Mouse (Mus musculus) MEL (cell line): ENCODE results near the gene Cldn10. TPM values are rescaled to one million over a fixed set of nuclear protein-coding genes. Genes with fewer than 3 reads are reported as not detected.

Experiments
- DNase-seq: peaks from one replicate; pipeline ENCODE4 v3.0.0; 2011; ENCODE audit warnings: low read depth, low spot score
- H3K27ac ChIP-seq: 2 replicates; pipeline ENCODE4 v1.5.1; 2012; ENCODE audit warnings: low read depth, mild to moderate bottlenecking, control low read depth, low read length, moderate library complexity; ENCODE audit not compliant: control insufficient read depth
- H3K27me3 ChIP-seq, 2 experiments: fragments of 150-350 bp in 1 of 2; sonication (generic) in 1 of 2; 2 replicates each; pipeline ENCODE4 v1.6.1; 2012; ENCODE audit warnings: low read length in 2 of 2, mild to moderate bottlenecking in 2 of 2, improper control_type of control experiment in 1 of 2, moderate library complexity in 1 of 2; ENCODE audit not compliant: insufficient read depth in 2 of 2, control insufficient read depth in 1 of 2
- H3K36me3 ChIP-seq, 2 experiments: 2 replicates each; pipeline ENCODE4 v1.6.1; 2012 to 2014; ENCODE audit warnings: low read length in 2 of 2, improper control_type of control experiment in 1 of 2, inconsistent platforms in 1 of 2, mild to moderate bottlenecking in 1 of 2; ENCODE audit not compliant: insufficient read depth in 2 of 2, control insufficient read depth in 1 of 2
- H3K4me1 ChIP-seq, 2 experiments: fragments of 150-350 bp in 1 of 2; sonication (generic) in 1 of 2; 2 replicates each; pipeline ENCODE4 v1.6.1; 2012; ENCODE audit warnings: low read length in 2 of 2, improper control_type of control experiment in 1 of 2, mild to moderate bottlenecking in 1 of 2; ENCODE audit not compliant: insufficient read depth in 2 of 2, control insufficient read depth in 1 of 2
- H3K4me3 ChIP-seq, 2 experiments: fragments of 150-350 bp in 1 of 2; sonication (generic) in 1 of 2; 2 replicates each; pipeline ENCODE4 v1.5.1; 2012; ENCODE audit warnings: low read depth in 2 of 2, low read length in 2 of 2, mild to moderate bottlenecking in 2 of 2, moderate library complexity in 2 of 2, control low read depth in 1 of 2, improper control_type of control experiment in 1 of 2; ENCODE audit not compliant: control insufficient read depth in 1 of 2, insufficient read depth in 1 of 2
- H3K79me2 ChIP-seq: 2 replicates; pipeline ENCODE4 v1.6.1; 2012; ENCODE audit warnings: mild to moderate bottlenecking, low read length, moderate library complexity; ENCODE audit not compliant: control insufficient read depth, poor library complexity, insufficient read depth
- H3K9ac ChIP-seq: 2 replicates; pipeline ENCODE4 v1.6.1; 2012; ENCODE audit warnings: low read depth, mild to moderate bottlenecking, control low read depth, low read length, moderate library complexity; ENCODE audit not compliant: control insufficient read depth, poor library complexity, severe bottlenecking
- H3K9me3 ChIP-seq: fragments of 150-350 bp; sonication (generic); replicated peaks from 2 replicates; pipeline ENCODE4 v1.6.1; 2012; ENCODE audit warnings: mild to moderate bottlenecking, low read length, improper control_type of control experiment, moderate library complexity; ENCODE audit not compliant: insufficient read depth
- CTCF ChIP-seq, 3 experiments: IDR thresholded peaks in 2 of 3; conservative IDR thresholded peaks in 1 of 3; 2 replicates each; pipeline ENCODE4 v1.5.1; 2011 to 2012; ENCODE audit warnings: low read length in 3 of 3, low read depth in 2 of 3, mild to moderate bottlenecking in 2 of 3, improper control_type of control experiment in 1 of 3, inconsistent platforms in 1 of 3, mixed read lengths in 1 of 3, moderate library complexity in 1 of 3; ENCODE audit not compliant: control insufficient read depth in 1 of 3, insufficient read depth in 1 of 3, poor library complexity in 1 of 3, severe bottlenecking in 1 of 3
- E2F4 ChIP-seq: IDR thresholded peaks from 2 replicates; pipeline ENCODE4 v1.6.1; 2011; ENCODE audit warnings: low read depth, low read length, improper control_type of control experiment, borderline replicate concordance
- ELF1 ChIP-seq: IDR thresholded peaks from 2 replicates; pipeline ENCODE4 v1.6.1; 2014; ENCODE audit warnings: low read depth, mild to moderate bottlenecking, inconsistent platforms, low read length, improper control_type of control experiment, moderate library complexity
- GATA1 ChIP-seq: IDR thresholded peaks from 2 replicates; pipeline ENCODE4 v1.6.1; 2011; ENCODE audit warnings: low read depth, low read length, improper control_type of control experiment
- HCFC1 ChIP-seq: IDR thresholded peaks from 2 replicates; pipeline ENCODE4 v1.6.1; 2012; ENCODE audit warnings: low read depth, mild to moderate bottlenecking, inconsistent platforms, low read length, improper control_type of control experiment, moderate library complexity
- KAT2A ChIP-seq: conservative IDR thresholded peaks from 2 replicates; pipeline ENCODE4 v1.6.1; 2012; ENCODE audit warnings: low read depth, low read length, improper control_type of control experiment, inconsistent platforms
- MAFK ChIP-seq: IDR thresholded peaks from 2 replicates; pipeline ENCODE4 v1.6.1; 2011; ENCODE audit warnings: low read depth, mild to moderate bottlenecking, low read length, improper control_type of control experiment, borderline replicate concordance
- MAX ChIP-seq: IDR thresholded peaks from 2 replicates; pipeline ENCODE4 v1.6.1; 2011; ENCODE audit warnings: low read length, improper control_type of control experiment
- MAZ ChIP-seq: IDR thresholded peaks from 2 replicates; pipeline ENCODE4 v1.6.1; 2012; ENCODE audit warnings: low read depth, mild to moderate bottlenecking, inconsistent platforms, low read length, improper control_type of control experiment
- MXI1 ChIP-seq: IDR thresholded peaks from 2 replicates; pipeline ENCODE4 v1.6.1; 2011; ENCODE audit warnings: mild to moderate bottlenecking, low read depth, low read length, improper control_type of control experiment
- MYB ChIP-seq: IDR thresholded peaks from 2 replicates; pipeline ENCODE4 v1.6.1; 2011; ENCODE audit warnings: mild to moderate bottlenecking, low read depth, low read length, improper control_type of control experiment
- POLR2AphosphoS5 ChIP-seq: IDR thresholded peaks from 2 replicates; pipeline ENCODE4 v1.6.1; 2012; ENCODE audit warnings: low read depth, borderline replicate concordance, mild to moderate bottlenecking, inconsistent platforms, low read length, moderate library complexity, mixed read lengths
- SMC3 ChIP-seq: IDR thresholded peaks from 2 replicates; pipeline ENCODE4 v1.6.1; 2011; ENCODE audit warnings: low read depth, low read length, improper control_type of control experiment
- TAL1 ChIP-seq: IDR thresholded peaks from 2 replicates; pipeline ENCODE4 v1.6.1; 2012; ENCODE audit warnings: mild to moderate bottlenecking, inconsistent platforms, low read length, moderate library complexity, mixed read lengths
- TCF12 ChIP-seq: IDR thresholded peaks from 2 replicates; pipeline ENCODE4 v1.6.1; 2014; ENCODE audit warnings: low read depth, mild to moderate bottlenecking, inconsistent platforms, low read length, improper control_type of control experiment, moderate library complexity
- UBTF ChIP-seq: IDR thresholded peaks from 2 replicates; pipeline ENCODE4 v1.6.1; 2012; ENCODE audit warnings: low read depth, mild to moderate bottlenecking, inconsistent platforms, low read length, improper control_type of control experiment, moderate library complexity, borderline replicate concordance; ENCODE audit not compliant: insufficient read depth
- USF1 ChIP-seq: IDR thresholded peaks from 2 replicates; pipeline ENCODE4 v1.6.1; 2014; ENCODE audit warnings: low read depth, mild to moderate bottlenecking, inconsistent platforms, low read length, improper control_type of control experiment, moderate library complexity
- USF2 ChIP-seq, 2 experiments: IDR thresholded peaks; 2 replicates each; pipeline ENCODE4 v1.6.1; 2011 to 2012; ENCODE audit warnings: improper control_type of control experiment in 2 of 2, low read length in 2 of 2, borderline replicate concordance in 1 of 2, inconsistent platforms in 1 of 2, low read depth in 1 of 2, mild to moderate bottlenecking in 1 of 2; ENCODE audit not compliant: insufficient read depth in 1 of 2
- ZC3H11A ChIP-seq: IDR thresholded peaks from 2 replicates; pipeline ENCODE4 v1.6.1; 2012; ENCODE audit warnings: low read depth, mild to moderate bottlenecking, inconsistent platforms, low read length, improper control_type of control experiment
- ZKSCAN1 ChIP-seq: IDR thresholded peaks from 2 replicates; pipeline ENCODE4 v1.6.1; 2012; ENCODE audit warnings: low read depth, mild to moderate bottlenecking, inconsistent platforms, low read length, improper control_type of control experiment, moderate library complexity
- ZMIZ1 ChIP-seq: IDR thresholded peaks from 2 replicates; pipeline ENCODE4 v1.6.1; 2012; ENCODE audit warnings: low read depth, mild to moderate bottlenecking, inconsistent platforms, low read length, improper control_type of control experiment, moderate library complexity
- ZNF384 ChIP-seq: IDR thresholded peaks from 2 replicates; pipeline ENCODE4 v1.6.1; 2012; ENCODE audit warnings: low read depth, mild to moderate bottlenecking, inconsistent platforms, low read length, improper control_type of control experiment
- polyA plus RNA-seq, 2 experiments: library from polyadenylated mRNA; stranded (reverse) in 1 of 2; unstranded in 1 of 2; fragments of >175 nt in 1 of 2; fragments of >200 nt in 1 of 2; gene quantifications; 2 replicates each; pipeline versions ENCODE4 v1.2.1 to v1.2.4; 2012; ENCODE audit warnings: low replicate concordance in 2 of 2, low read depth in 1 of 2; ENCODE audit not compliant: insufficient read length in 2 of 2, insufficient read depth in 1 of 2, missing spikeins in 1 of 2
- total RNA-seq: library from RNA; depleted of rRNA; stranded (reverse); fragments of 300-350 nt; gene quantifications from 2 replicates; pipeline ENCODE4 v1.2.3, GENCODE M21; 2012

Cldn10 gene
- total and polyA plus RNA-seq, 3 experiments: 0.17 TPM; not detected in 2

DNA sequence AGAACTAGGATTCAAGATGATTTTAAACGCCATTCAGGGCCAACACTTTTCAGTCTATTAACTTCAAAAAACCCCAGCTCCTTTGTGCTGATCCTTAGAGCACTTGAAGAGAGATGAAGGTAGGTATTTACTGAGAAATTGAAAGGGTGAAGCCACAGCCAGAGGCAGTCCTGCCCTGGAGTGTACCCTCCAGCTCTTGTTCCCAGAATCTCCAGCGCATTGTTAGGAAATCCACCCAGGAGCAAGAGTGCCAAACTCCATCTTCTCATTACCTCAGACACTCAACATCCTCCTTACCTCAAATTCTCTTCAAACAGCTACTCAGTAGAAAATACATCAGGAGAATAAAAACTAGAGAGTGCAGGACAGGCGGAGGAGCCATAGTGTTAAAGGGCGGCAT, 35.1 kb downstream of the Cldn10 start:
- Histone ChIP-seq H3K4me3 (no peak overlapping the region), H3K36me3 (no peaks in the 10 kb centered on the region), H3K27me3 (no peaks in the 10 kb centered on the region)

DNA sequence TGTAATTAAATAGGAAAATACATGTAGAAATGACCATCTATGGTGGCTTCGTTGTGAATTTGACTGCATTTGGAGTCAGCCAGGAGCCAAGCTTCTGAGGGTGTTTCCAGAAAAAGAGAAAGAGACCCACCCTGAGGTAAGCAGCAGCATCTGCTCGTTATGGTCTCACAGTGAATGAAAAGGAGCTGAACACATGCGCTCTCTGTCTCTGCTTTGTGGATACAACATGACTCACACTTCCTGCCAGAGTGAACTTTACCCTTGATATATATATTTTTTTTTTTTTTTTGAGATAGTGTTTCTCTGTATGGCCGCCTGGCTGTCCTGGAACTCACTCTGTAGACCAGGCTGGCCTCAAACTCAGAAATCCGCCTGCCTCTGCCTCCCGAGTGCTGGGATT, 35.6 kb downstream of the Cldn10 start:
- Histone ChIP-seq H3K9ac (no peak overlapping the region), H3K27me3 (no peaks in the 10 kb centered on the region), H3K9me3 (no peaks in the 10 kb centered on the region), H3K4me3 (no peak overlapping the region), H3K36me3 (no peaks in the 10 kb centered on the region), H3K27ac (no peak overlapping the region), H3K4me1 (no peaks in the 10 kb centered on the region; a peak in 1 of 4 replicates), H3K79me2 (no peaks in the 10 kb centered on the region)
- TF ChIP-seq MYB (no peak), ZKSCAN1 (no peak), GATA1 (no peak), HCFC1 (no peak), SMC3 (no peak), MAX (no peak), POLR2AphosphoS5 (no peak)
- no peak for DNase-seq

More for the DNA sequence above, 35.1 kb downstream of the Cldn10 start:
- Histone ChIP-seq H3K9ac (no peak overlapping the region), H3K27ac (no peak overlapping the region), H3K79me2 (no peaks in the 10 kb centered on the region), H3K9me3 (no peaks in the 10 kb centered on the region), H3K4me1 (no peaks in the 10 kb centered on the region; a peak in 1 of 4 replicates)
- TF ChIP-seq TCF12: no peak
- no peak for TF ChIP-seq ZC3H11A
- DNase-seq: no peak

DNA sequence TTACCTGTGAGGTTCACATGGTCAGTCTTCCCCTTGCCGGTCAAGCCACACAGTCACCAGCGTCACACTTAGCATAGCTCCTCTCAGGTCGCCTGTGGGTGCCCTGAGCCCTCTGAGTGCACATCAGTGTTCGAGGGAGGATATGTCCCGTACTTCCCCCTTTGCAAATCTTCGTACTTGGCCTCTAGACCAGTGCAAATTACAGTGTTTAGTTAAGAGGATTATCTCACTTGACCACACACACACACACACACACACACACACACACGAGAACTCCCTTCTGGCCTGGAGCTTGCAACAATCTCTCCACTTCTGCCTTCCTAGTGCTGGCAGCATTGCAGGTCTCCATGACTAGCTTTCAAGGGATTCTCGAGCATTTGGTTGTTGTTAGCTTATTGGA, 38.6 kb downstream of the Cldn10 start:
- no peak overlapping the region for H3K4me3 ChIP-seq
- no peaks in the 10 kb centered on the region for H3K27me3 ChIP-seq
- no peak overlapping the region for H3K9ac ChIP-seq
- peaks cover 0 to 2% of the 10 kb centered on the region in 2 experiments; a peak in 1 of 4 replicates for H3K36me3 ChIP-seq
- H3K9me3 ChIP-seq: no peaks in the 10 kb centered on the region
- H3K79me2 ChIP-seq: no peaks in the 10 kb centered on the region; the same call in 1 of the 2 replicates
- peak; percentile 11 for DNase-seq
- no peak overlapping the region for H3K27ac ChIP-seq
- no peak for TF ChIP-seq ZC3H11A
- no peak for TF ChIP-seq MYB
- no peak for TF ChIP-seq CTCF (IDR thresholded peaks at IDR 0.05 in 2 of 3, conservative IDR thresholded peaks at IDR 0.05 in 1 of 3; ENCODE audit: control insufficient read depth in 1 of 3, insufficient read depth in 1 of 3, low read depth in 2 of 3, low read length in 3 of 3, poor library complexity in 1 of 3, severe bottlenecking in 1 of 3)
- no peak for TF ChIP-seq UBTF
- TF ChIP-seq KAT2A: no peak
- TF ChIP-seq ZNF384: no peak
- no peak for TF ChIP-seq TAL1
- TF ChIP-seq MXI1: no peak
- TF ChIP-seq USF2 (IDR thresholded peaks at IDR 0.05; ENCODE audit: borderline replicate concordance in 1 of 2, insufficient read depth in 1 of 2, low read depth in 1 of 2, low read length in 2 of 2): no peak
- no peak for TF ChIP-seq MAZ
- TF ChIP-seq SMC3: no peak
- no peak for TF ChIP-seq MAX
- no peak for TF ChIP-seq ELF1
- TF ChIP-seq ZMIZ1: no peak
- TF ChIP-seq ZKSCAN1: no peak
- TF ChIP-seq MAFK: no peak
- TF ChIP-seq USF1: no peak
- no peak for TF ChIP-seq E2F4
- peaks cover under 1 to 2% of the 10 kb centered on the region in 2 experiments; a peak in 3 of 4 replicates for H3K4me1 ChIP-seq
